Mouse (Mus musculus) midbrain, embryonic 10.5 days (tissue): ENCODE measurements around the gene Vmn1r159. TPM values are rescaled to one million over a fixed set of nuclear protein-coding genes. Genes with fewer than 3 reads are reported as not detected.
"Not testable (repeated sequence)": the region's sequence is repeated elsewhere in the genome, so short reads cannot be mapped to it uniquely, and the experiment has no call there.

ENCODE experiments used
- DNase-seq: peaks from one replicate; pipeline ENCODE4 v3.0.0-alpha.2; 2017; ENCODE audit warnings: low spot score
- H3K27ac ChIP-seq: fragments of 300-500 bp; sonication (generic); replicated peaks from 2 replicates; pipeline ENCODE4 v1.5.1; 2016; ENCODE audit warnings: mild to moderate bottlenecking
- H3K27me3 ChIP-seq: fragments of 300-500 bp; sonication (generic); 2 replicates; pipeline ENCODE4 v1.6.1; 2016; ENCODE audit warnings: low read depth, mild to moderate bottlenecking; ENCODE audit not compliant: poor library complexity, severe bottlenecking
- H3K36me3 ChIP-seq: fragments of 300-500 bp; sonication (generic); 2 replicates; pipeline ENCODE4 v1.6.1; 2016; ENCODE audit warnings: mild to moderate bottlenecking, moderate library complexity
- H3K4me1 ChIP-seq: fragments of 300-500 bp; sonication (generic); 2 replicates; pipeline ENCODE4 v1.6.1; 2016
- H3K4me3 ChIP-seq: fragments of 300-500 bp; sonication (generic); 2 replicates; pipeline ENCODE4 v1.5.1; 2016; ENCODE audit warnings: mild to moderate bottlenecking, moderate library complexity
- H3K9me3 ChIP-seq: fragments of 300-500 bp; sonication (generic); replicated peaks from 2 replicates; pipeline ENCODE4 v1.6.1; 2016; ENCODE audit warnings: mild to moderate bottlenecking
- WGBS: fragments of 180-500 bp; shearing (Covaris S2); methylation state at CpG from one replicate; pipeline ENCODE4 v1.1.7; 2016; 5-methylcytosine and 5-hydroxymethylcytosine counted together
- polyA plus RNA-seq: library from polyadenylated mRNA; unstranded; fragments of >200 nt; fragmentation: Nextera tagmentation; extraction: Ambion mirVana; gene quantifications from 2 replicates; pipeline ENCODE4 v1.2.1, GENCODE M21; 2016

Vmn1r159 gene
- not detected in 2 replicates for polyA plus RNA-seq

- not testable (repeated sequence) for DNase-seq, H3K4me3 ChIP-seq
- WGBS: 70% methylated on average over 3 of the region's 3 CpGs
Observed at GRCm38 (mm10) chr7:22843505-22843904, at the start of gene Vmn1r159. Gene Vmn1r159 (minus strand): TSS chr7:22843605.

GRCm38 (mm10) chr7:22870924-22871323, 27.5 kb upstream of the Vmn1r159 start, which contains the start of gene Vmn1r160:
Gene Vmn1r160 (plus strand): TSS chr7:22871224.
- H3K36me3 ChIP-seq, H3K27me3 ChIP-seq, H3K27ac ChIP-seq, DNase-seq, H3K4me3 ChIP-seq, H3K9me3 ChIP-seq, H3K4me1 ChIP-seq: not testable (repeated sequence)
- 50% methylated on average over 1 of the region's 3 CpGs for WGBS

More at GRCm38 (mm10) chr7:22843505-22843904, at the start of gene Vmn1r159:
- H3K9me3 ChIP-seq, H3K4me1 ChIP-seq, H3K27ac ChIP-seq, H3K36me3 ChIP-seq, H3K27me3 ChIP-seq: not testable (repeated sequence)

Other genes with a start within 250 kb of the Vmn1r159 start
- not detected in 2 replicates for gene Vmn1r155, start 185.6 kb downstream of the Vmn1r159 start, polyA plus RNA-seq
- not detected in 2 replicates for gene Gm8693, start 151.3 kb downstream of the Vmn1r159 start, polyA plus RNA-seq
- not detected in 2 replicates for gene Gm4567, start 123.9 kb downstream of the Vmn1r159 start, polyA plus RNA-seq
- not detected in 2 replicates for gene Vmn1r157, start 81.9 kb downstream of the Vmn1r159 start, polyA plus RNA-seq
- not detected in 2 replicates for gene Vmn1r158, start 52.8 kb downstream of the Vmn1r159 start, polyA plus RNA-seq
- gene Vmn1r160, start 27.6 kb upstream of the Vmn1r159 start, polyA plus RNA-seq: not detected in 2 replicates
- not detected in 2 replicates for gene Gm4214, start 141.1 kb upstream of the Vmn1r159 start, polyA plus RNA-seq
- not detected in 2 replicates for gene Gm4216, start 176.3 kb upstream of the Vmn1r159 start, polyA plus RNA-seq
- not detected in 2 replicates for gene Vmn1r163, start 211.9 kb upstream of the Vmn1r159 start, polyA plus RNA-seq
- not detected in 2 replicates for gene Gm8720, start 223.9 kb upstream of the Vmn1r159 start, polyA plus RNA-seq